Mouse (Mus musculus): ENCODE results near the gene Chia1. TPM values are rescaled to one million over a fixed set of nuclear protein-coding genes. Genes with fewer than 3 reads are reported as not detected.
"Not testable (repeated sequence)": the region's sequence is repeated elsewhere in the genome, so short reads cannot be mapped to it uniquely, and the experiment has no call there.

Chia1 gene
- polyA plus RNA-seq, 1 experiment from 2014 or later: 0.19 TPM

DNA sequence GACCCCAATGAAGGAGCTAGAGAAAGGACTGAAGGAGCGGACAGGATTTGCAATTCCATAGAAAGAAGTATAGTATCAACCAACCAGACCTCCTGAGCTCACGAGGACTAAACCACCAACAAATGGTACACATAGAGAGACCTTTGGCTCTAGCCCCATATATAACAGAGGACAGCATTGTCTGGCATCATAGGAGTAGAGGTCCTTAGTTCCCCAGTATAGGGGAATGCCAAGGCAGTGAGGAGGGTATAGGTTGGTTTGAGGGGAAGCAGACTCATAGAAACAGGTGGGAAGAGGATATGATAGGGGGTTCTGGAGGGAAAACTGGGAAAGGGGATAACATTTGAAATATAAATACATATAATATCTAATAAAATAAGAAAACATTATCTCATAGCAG, 41.4 kb downstream of the Chia1 start:
- Histone ChIP-seq H3K4me1 (ENCODE audit: control insufficient read depth in 2 of 2, insufficient read depth in 2 of 2, low read length in 2 of 2) (no peaks in the 10 kb centered on the region), H3K4me2 (ENCODE audit: low read length) (no peak overlapping the region), H3K4me3 (ENCODE audit: control insufficient read depth in 1 of 2, insufficient read depth in 1 of 2, low read depth in 1 of 2, low read length in 2 of 2) (no peak overlapping the region), H3K36me3 (ENCODE audit: control insufficient read depth, insufficient read depth, low read length) (no peaks in the 10 kb centered on the region), H3K9me3 (ENCODE audit: control insufficient read depth, low read length) (peaks cover 15% of the 10 kb centered on the region), H3K27ac (replicated peaks in 1 of 2; ENCODE audit: control insufficient read depth in 1 of 2, insufficient read depth in 1 of 2, low read depth in 2 of 2, low read length in 2 of 2) (no peak overlapping the region), H3K9ac (ENCODE audit: low read length) (no peak overlapping the region), H3K27me3 (ENCODE audit: control insufficient read depth, insufficient read depth, low read length) (no peaks in the 10 kb centered on the region)
- 72% methylated on average over 2 of the region's 2 CpGs for WGBS
- ATAC-seq (ENCODE audit: insufficient number of reproducible peaks, insufficient read depth, low FRiP score, low read depth): no peak

DNA sequence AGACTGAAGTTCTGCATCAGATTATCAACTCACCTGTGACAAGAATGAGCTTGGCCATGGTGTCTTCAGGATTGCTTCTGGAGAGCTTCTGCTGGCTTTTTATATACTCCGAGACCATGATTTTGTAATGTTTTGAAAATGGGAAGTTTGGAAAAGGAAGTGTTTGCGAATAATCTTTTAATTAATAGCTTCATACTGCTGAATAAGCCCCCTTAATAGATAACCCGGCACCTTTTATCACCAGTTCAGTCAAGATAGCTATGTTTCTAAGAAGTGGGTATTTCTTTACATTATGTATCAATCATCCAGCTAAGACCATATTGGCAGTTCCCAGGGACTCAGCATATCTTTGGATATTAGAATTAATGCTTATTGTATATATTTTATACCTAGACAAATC, 54.4 kb downstream of the Chia1 start, which contains the start of gene Chil3:
Gene Chil3 (minus strand): TSS at position 101 of the 400 bp plus-strand sequence.
- no peak for ATAC-seq (ENCODE audit: insufficient number of reproducible peaks, insufficient read depth, low FRiP score, low read depth)
- Histone ChIP-seq H3K9me3 (ENCODE audit: control insufficient read depth, low read length) (peaks cover 11% of the 10 kb centered on the region), H3K4me2 (ENCODE audit: low read length) (no peak within 1 kb of the TSS), H3K27ac (replicated peaks in 1 of 2; ENCODE audit: control insufficient read depth in 1 of 2, insufficient read depth in 1 of 2, low read depth in 2 of 2, low read length in 2 of 2) (no peak within 1 kb of the TSS), H3K4me1 (ENCODE audit: control insufficient read depth in 2 of 2, insufficient read depth in 2 of 2, low read length in 2 of 2) (no peaks in the 10 kb centered on the region), H3K36me3 (ENCODE audit: control insufficient read depth, insufficient read depth, low read length) (no peaks in the 10 kb centered on the region), H3K4me3 (ENCODE audit: control insufficient read depth in 1 of 2, insufficient read depth in 1 of 2, low read depth in 1 of 2, low read length in 2 of 2) (no peak within 1 kb of the TSS), H3K27me3 (ENCODE audit: control insufficient read depth, insufficient read depth, low read length) (no peaks in the 10 kb centered on the region), H3K9ac (ENCODE audit: low read length) (no peak within 1 kb of the TSS)
- 64% methylated on average over 3 of the region's 3 CpGs for WGBS

GRCm38 (mm10) chr3:106170522-106171053, 57.6 kb downstream of the Chia1 start:
- no peaks in the 10 kb centered on the region for H3K4me1 ChIP-seq (ENCODE audit: control insufficient read depth in 2 of 2, insufficient read depth in 2 of 2, low read length in 2 of 2)
- H3K36me3 ChIP-seq (ENCODE audit: control insufficient read depth, insufficient read depth, low read length): no peaks in the 10 kb centered on the region
- H3K4me2 ChIP-seq (ENCODE audit: low read length): no peak overlapping the region
- no peaks in the 10 kb centered on the region for H3K27me3 ChIP-seq (ENCODE audit: control insufficient read depth, insufficient read depth, low read length)
- no peak overlapping the region for H3K4me3 ChIP-seq (ENCODE audit: control insufficient read depth in 1 of 2, insufficient read depth in 1 of 2, low read depth in 1 of 2, low read length in 2 of 2)
- no peak overlapping the region for H3K27ac ChIP-seq (replicated peaks in 1 of 2; ENCODE audit: control insufficient read depth in 1 of 2, insufficient read depth in 1 of 2, low read depth in 2 of 2, low read length in 2 of 2)
- no peak; the same call in 1 of the 2 replicates for ATAC-seq (ENCODE audit: insufficient number of reproducible peaks, insufficient read depth, low FRiP score, low read depth)
- 46% methylated on average over 1 of the region's 1 CpGs for WGBS
- H3K9ac ChIP-seq (ENCODE audit: low read length): no peak overlapping the region
- peaks cover 8% of the 10 kb centered on the region for H3K9me3 ChIP-seq (ENCODE audit: control insufficient read depth, low read length)

DNA sequence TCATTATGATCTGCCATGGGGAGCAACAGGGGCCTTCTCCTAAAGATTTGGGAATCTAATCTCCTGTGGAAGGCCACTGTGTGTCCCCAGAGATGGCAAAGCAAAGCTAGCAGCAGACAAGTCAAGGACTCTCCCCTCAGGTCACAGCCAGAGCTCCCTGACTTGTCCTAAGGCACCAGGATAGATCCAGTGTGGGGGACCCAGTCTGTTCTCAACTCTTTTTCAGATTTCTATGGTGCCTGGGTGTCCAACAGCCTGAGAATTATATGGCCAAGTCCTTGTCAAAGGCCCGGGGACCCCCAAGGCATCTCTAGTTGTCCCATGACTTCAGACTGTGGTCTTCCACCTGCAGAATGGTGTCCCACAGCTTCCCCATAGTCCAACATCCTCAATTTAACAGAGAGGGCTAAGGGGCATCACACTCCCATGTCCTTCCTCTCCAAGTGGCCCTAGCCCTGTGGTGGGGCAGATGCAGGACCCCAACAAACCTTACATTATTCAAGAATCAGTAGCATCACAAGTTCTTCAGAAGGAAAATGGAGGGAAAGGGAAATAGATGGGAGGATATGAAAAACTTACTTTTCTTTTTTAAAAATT, 58.2 kb downstream of the Chia1 start:
- Histone ChIP-seq H3K27ac (replicated peaks in 1 of 2; ENCODE audit: control insufficient read depth in 1 of 2, insufficient read depth in 1 of 2, low read depth in 2 of 2, low read length in 2 of 2) (no peak overlapping the region), H3K36me3 (ENCODE audit: control insufficient read depth, insufficient read depth, low read length) (no peaks in the 10 kb centered on the region), H3K27me3 (ENCODE audit: control insufficient read depth, insufficient read depth, low read length) (no peaks in the 10 kb centered on the region), H3K4me1 (ENCODE audit: control insufficient read depth in 2 of 2, insufficient read depth in 2 of 2, low read length in 2 of 2) (no peaks in the 10 kb centered on the region), H3K4me3 (ENCODE audit: control insufficient read depth in 1 of 2, insufficient read depth in 1 of 2, low read depth in 1 of 2, low read length in 2 of 2) (no peak overlapping the region), H3K9ac (ENCODE audit: low read length) (no peak overlapping the region), H3K9me3 (ENCODE audit: control insufficient read depth, low read length) (peaks cover 8% of the 10 kb centered on the region), H3K4me2 (ENCODE audit: low read length) (no peak overlapping the region)
- peak; percentile 66 for ATAC-seq (ENCODE audit: insufficient number of reproducible peaks, insufficient read depth, low FRiP score, low read depth)
- WGBS: 76% methylated on average over 1 of the region's 1 CpGs

DNA sequence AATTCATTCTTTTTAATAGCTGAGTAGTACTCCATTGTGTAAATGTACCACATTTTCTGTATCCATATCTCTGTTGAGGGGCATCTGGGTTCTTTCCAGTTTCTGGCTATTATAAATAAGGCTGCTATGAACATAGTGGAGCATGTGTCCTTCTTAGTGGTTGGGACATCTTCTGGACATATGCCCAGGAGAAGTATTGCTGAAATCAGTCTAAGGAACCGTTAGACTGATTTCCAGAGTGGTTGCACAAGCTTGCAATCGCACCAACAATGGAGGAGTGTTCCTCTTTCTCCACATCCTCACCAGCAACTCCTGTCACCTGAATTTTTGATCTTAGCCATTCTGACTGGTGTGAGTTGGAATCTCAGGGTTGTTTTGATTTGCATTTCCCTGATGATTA, 59.5 kb downstream of the Chia1 start:
- H3K9ac ChIP-seq (ENCODE audit: low read length); H3K4me3 ChIP-seq (ENCODE audit: control insufficient read depth in 1 of 2, insufficient read depth in 1 of 2, low read depth in 1 of 2, low read length in 2 of 2); H3K27me3 ChIP-seq (ENCODE audit: control insufficient read depth, insufficient read depth, low read length); H3K36me3 ChIP-seq (ENCODE audit: control insufficient read depth, insufficient read depth, low read length); ATAC-seq (ENCODE audit: insufficient number of reproducible peaks, insufficient read depth, low FRiP score, low read depth); H3K4me2 ChIP-seq (ENCODE audit: low read length); H3K27ac ChIP-seq (replicated peaks in 1 of 2; ENCODE audit: control insufficient read depth in 1 of 2, insufficient read depth in 1 of 2, low read depth in 2 of 2, low read length in 2 of 2); H3K4me1 ChIP-seq (ENCODE audit: control insufficient read depth in 2 of 2, insufficient read depth in 2 of 2, low read length in 2 of 2): not testable (repeated sequence)
- WGBS: 54% methylated on average over 2 of the region's 2 CpGs
- H3K9me3 ChIP-seq (ENCODE audit: control insufficient read depth, low read length): peaks cover 12% of the 10 kb centered on the region

GRCm38 (mm10) chr3:106174971-106175370, 61.9 kb downstream of the Chia1 start:
- H3K4me1 ChIP-seq (ENCODE audit: control insufficient read depth in 2 of 2, insufficient read depth in 2 of 2, low read length in 2 of 2); H3K27ac ChIP-seq (replicated peaks in 1 of 2; ENCODE audit: control insufficient read depth in 1 of 2, insufficient read depth in 1 of 2, low read depth in 2 of 2, low read length in 2 of 2): not testable (repeated sequence)
- 56% methylated on average over 2 of the region's 2 CpGs for WGBS

GRCm38 (mm10) chr3:106177509-106178189, 64.6 kb downstream of the Chia1 start:
- WGBS: 81% methylated on average over 13 of the region's 13 CpGs
- no peaks in the 10 kb centered on the region for H3K4me1 ChIP-seq (ENCODE audit: control insufficient read depth in 2 of 2, insufficient read depth in 2 of 2, low read length in 2 of 2)
- H3K9me3 ChIP-seq (ENCODE audit: control insufficient read depth, low read length): peaks cover 25% of the 10 kb centered on the region
- no peak overlapping the region for H3K4me2 ChIP-seq (ENCODE audit: low read length)
- H3K9ac ChIP-seq (ENCODE audit: low read length): no peak overlapping the region
- no peaks in the 10 kb centered on the region for H3K36me3 ChIP-seq (ENCODE audit: control insufficient read depth, insufficient read depth, low read length)
- H3K27me3 ChIP-seq (ENCODE audit: control insufficient read depth, insufficient read depth, low read length): no peaks in the 10 kb centered on the region
- no peak overlapping the region for H3K27ac ChIP-seq (replicated peaks in 1 of 2; ENCODE audit: control insufficient read depth in 1 of 2, insufficient read depth in 1 of 2, low read depth in 2 of 2, low read length in 2 of 2)
- no peak for ATAC-seq (ENCODE audit: insufficient number of reproducible peaks, insufficient read depth, low FRiP score, low read depth)
- H3K4me3 ChIP-seq (ENCODE audit: control insufficient read depth in 1 of 2, insufficient read depth in 1 of 2, low read depth in 1 of 2, low read length in 2 of 2): no peak overlapping the region

More at GRCm38 (mm10) chr3:106174971-106175370, 61.9 kb downstream of the Chia1 start:
- H3K27me3 ChIP-seq (ENCODE audit: control insufficient read depth, insufficient read depth, low read length); H3K4me3 ChIP-seq (ENCODE audit: control insufficient read depth in 1 of 2, insufficient read depth in 1 of 2, low read depth in 1 of 2, low read length in 2 of 2); H3K36me3 ChIP-seq (ENCODE audit: control insufficient read depth, insufficient read depth, low read length); H3K9ac ChIP-seq (ENCODE audit: low read length); ATAC-seq (ENCODE audit: insufficient number of reproducible peaks, insufficient read depth, low FRiP score, low read depth); H3K4me2 ChIP-seq (ENCODE audit: low read length): not testable (repeated sequence)
- peaks cover 24% of the 10 kb centered on the region for H3K9me3 ChIP-seq (ENCODE audit: control insufficient read depth, low read length)

Measured in heart, embryonic 14.5 days (tissue).